Mouse (Mus musculus): ENCODE results near the gene Zfp937. TPM values are rescaled to one million over a fixed set of nuclear protein-coding genes. Genes with fewer than 3 reads are reported as not detected.
A peak's percentile ranks its signal among the peaks of the same experiment; 100 is the strongest.
"Not testable (repeated sequence)": the region's sequence is repeated elsewhere in the genome, so short reads cannot be mapped to it uniquely, and the experiment has no call there.

The Zfp937 gene
- 10.1 and 10.3 TPM in 2 replicates for polyA plus RNA-seq (2015; fragmentation: Nextera tagmentation; extraction: Ambion mirVana)

DNA sequence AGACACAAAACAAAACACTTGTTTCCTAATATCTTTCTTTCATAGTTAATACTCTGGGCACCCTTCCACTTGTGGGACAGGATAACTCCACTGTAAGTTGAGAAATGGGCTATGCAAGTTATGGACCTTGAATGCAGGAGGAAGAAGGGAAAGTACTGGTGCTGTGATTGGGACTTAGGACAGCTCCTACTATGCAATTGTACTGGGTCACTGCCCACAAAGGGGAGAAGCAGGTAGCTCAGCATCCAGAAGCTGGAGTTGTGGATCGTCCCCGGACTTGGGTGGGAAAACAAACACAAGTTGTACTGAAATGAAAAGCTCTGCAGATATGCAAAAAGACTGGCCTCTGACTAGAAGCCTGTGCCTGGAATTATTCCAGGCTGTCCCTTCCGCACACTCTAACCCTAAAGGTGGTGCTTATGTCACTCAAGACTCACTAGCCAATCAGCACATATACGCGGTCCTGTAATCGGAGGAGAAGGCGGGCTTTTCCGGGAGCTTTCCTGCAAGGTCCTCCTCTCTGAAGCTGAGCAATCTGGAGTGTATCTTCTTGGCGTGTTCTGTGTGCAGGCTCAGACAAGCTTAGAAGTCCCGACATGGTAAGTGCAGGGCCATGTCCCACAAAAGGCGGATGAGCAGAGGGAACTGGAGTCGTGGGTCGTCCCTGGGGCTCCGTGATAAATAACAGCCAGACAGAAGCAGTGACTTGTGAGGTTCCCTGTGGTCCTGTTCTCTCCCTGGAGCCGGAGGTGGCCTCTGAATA, at the start of gene Zfp937:
Gene Zfp937 (plus strand): TSS at position 474 of the 763 bp plus-strand sequence.
- H3K27ac ChIP-seq; H3K4me1 ChIP-seq; H3K27me3 ChIP-seq; H3K36me3 ChIP-seq (ENCODE audit: poor library complexity, severe bottlenecking); H3K9me3 ChIP-seq (replicated peaks): not testable (repeated sequence)
- Histone ChIP-seq H3K4me3 (peak within 1 kb of the TSS; percentile 41), H3K4me2 (peak within 1 kb of the TSS; percentile 57), H3K9ac (peak within 1 kb of the TSS; percentile 59)
- ATAC-seq: peak; percentile 100
- 4% methylated on average over 15 of the region's 15 CpGs for WGBS

DNA sequence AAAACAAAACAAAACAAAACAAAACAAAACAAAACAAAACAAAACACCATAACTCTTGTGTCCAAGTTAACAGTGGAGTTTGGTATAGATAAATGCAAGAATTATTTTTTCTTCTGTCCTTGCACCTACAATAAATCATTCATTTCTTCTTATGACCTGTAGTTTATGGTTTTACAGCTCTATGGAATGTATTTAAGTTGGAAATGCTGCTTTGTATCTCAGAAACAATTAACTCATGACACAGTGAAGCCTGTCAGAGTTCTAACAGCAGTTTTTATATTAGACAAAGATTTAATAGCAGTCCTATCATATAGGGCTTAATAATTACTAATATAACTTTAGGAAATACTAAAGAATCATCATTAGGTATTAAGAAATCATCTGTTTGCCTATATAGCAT, 44.0 kb upstream of the Zfp937 start:
- Histone ChIP-seq H3K27ac (no peak overlapping the region), H3K36me3 (ENCODE audit: poor library complexity, severe bottlenecking) (no peaks in the 10 kb centered on the region), H3K4me3 (no peak overlapping the region), H3K9me3 (replicated peaks) (peaks cover 13% of the 10 kb centered on the region; the same call in 1 of the 2 replicates), H3K4me2 (no peak overlapping the region), H3K4me1 (no peaks in the 10 kb centered on the region), H3K9ac (no peak overlapping the region), H3K27me3 (no peaks in the 10 kb centered on the region)
- ATAC-seq: no peak

DNA sequence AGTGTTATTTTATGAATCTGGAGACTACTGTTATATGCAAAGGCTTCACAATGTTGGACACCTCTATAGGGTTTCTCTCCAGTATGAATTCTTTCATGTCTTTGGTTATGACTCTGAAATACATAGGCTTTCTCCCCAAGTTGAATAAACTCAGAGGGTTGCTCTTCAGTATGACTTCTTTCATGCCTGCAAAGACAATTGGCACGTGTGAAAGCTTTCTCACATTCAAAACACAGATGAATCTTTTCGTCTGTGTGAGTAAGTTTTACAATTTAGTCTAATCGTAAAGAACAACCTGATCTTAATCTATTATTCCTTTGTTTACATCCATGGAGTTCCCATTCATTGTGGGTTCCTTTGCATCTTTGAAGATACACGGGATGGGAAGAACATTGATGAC, 38.3 kb upstream of the Zfp937 start, which contains the start of gene Gm10770:
Gene Gm10770 (minus strand): TSS at position 101 of the 400 bp plus-strand sequence.
- H3K4me1 ChIP-seq; H3K9ac ChIP-seq; H3K27me3 ChIP-seq; H3K4me3 ChIP-seq; H3K36me3 ChIP-seq (ENCODE audit: poor library complexity, severe bottlenecking); H3K4me2 ChIP-seq; H3K27ac ChIP-seq; ATAC-seq: not testable (repeated sequence)
- H3K9me3 ChIP-seq (replicated peaks): peaks cover 13% of the 10 kb centered on the region; the same call in 1 of the 2 replicates
- 80% methylated on average over 4 of the region's 4 CpGs for WGBS

DNA sequence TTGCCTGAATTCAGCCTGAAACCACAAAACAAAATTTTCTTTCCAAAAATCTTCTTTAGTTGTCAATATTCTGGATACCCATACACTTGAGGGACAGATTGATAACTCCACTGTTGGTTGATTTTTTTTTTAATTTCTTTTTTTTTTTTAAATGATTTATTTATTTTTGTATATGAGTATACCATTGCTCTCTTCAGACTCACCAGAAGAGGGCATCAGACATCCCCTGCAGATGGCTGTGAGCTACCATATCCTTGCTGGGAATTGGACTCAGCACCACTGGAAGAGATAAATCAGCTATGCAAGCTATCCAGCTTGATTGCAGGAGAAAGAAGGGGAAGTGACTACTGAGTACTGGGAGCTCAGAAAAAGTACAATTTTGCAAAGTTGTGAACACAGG, 36.8 kb upstream of the Zfp937 start:
- H3K4me1 ChIP-seq; H3K27ac ChIP-seq; ATAC-seq; H3K4me3 ChIP-seq; H3K36me3 ChIP-seq (ENCODE audit: poor library complexity, severe bottlenecking); H3K9ac ChIP-seq; H3K4me2 ChIP-seq; H3K27me3 ChIP-seq: not testable (repeated sequence)
- peaks cover 13% of the 10 kb centered on the region; the same call in 1 of the 2 replicates for H3K9me3 ChIP-seq (replicated peaks)

DNA sequence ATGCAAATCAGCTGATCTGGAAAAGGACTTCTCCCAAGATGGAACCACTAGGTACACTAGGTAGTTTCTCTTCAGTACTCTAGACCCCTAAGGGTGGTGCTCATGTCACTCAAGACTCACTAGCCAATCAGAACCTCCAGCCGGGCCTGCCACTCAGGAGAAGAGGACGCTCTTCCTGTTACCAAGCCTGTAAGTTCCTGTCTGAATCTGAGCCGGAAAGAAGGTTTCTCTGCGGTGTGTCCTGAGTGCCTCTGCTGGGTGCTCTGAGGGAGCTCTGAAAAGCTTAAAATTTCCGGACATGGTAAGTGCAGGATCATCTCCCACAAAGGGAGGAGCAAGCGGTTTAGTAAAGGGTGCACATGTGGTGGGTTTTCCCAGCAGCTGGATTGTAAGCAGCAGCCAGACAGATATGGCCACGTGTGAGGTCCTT, 36.3 kb upstream of the Zfp937 start, which contains the start of gene Gm14139:
Gene Gm14139 (plus strand): TSS at position 186 of the 430 bp plus-strand sequence.
- WGBS: 81% methylated on average over 7 of the region's 7 CpGs
- ATAC-seq: not testable (repeated sequence)

DNA sequence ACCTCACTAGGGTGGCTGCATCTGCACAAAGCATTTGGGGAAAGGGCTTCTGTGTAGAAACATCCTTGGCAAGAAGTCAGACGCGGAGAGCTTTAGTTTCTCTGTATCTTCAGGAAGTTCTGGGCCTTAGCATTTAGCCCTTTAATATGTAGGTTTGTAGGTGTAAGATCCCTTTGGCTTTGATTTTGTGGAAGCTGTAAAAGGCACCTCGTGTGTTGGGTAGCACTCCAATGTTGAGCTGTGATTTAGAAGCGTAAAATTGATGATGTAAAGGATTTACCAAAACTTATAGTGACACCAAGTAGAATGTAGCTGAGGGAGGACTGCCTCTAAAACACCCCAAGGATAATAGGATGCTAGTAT, 471 bp downstream of the Zfp937 start:
- ATAC-seq: peak; percentile 17
- peak overlapping the region; percentile 59 for H3K9ac ChIP-seq
- not testable (repeated sequence) for H3K27me3 ChIP-seq; H3K9me3 ChIP-seq (replicated peaks); H3K27ac ChIP-seq; H3K4me1 ChIP-seq; H3K36me3 ChIP-seq (ENCODE audit: poor library complexity, severe bottlenecking)
- peak overlapping the region; percentile 57 for H3K4me2 ChIP-seq
- peak overlapping the region; percentile 41 for H3K4me3 ChIP-seq
- 26% methylated on average over 3 of the region's 4 CpGs for WGBS

More for the DNA sequence above, 36.3 kb upstream of the Zfp937 start, which contains the start of gene Gm14139:
- H3K9me3 ChIP-seq (replicated peaks): peaks cover 13% of the 10 kb centered on the region; the same call in 1 of the 2 replicates
- not testable (repeated sequence) for H3K27ac ChIP-seq; H3K9ac ChIP-seq; H3K4me2 ChIP-seq; H3K4me1 ChIP-seq; H3K36me3 ChIP-seq (ENCODE audit: poor library complexity, severe bottlenecking); H3K4me3 ChIP-seq; H3K27me3 ChIP-seq

DNA sequence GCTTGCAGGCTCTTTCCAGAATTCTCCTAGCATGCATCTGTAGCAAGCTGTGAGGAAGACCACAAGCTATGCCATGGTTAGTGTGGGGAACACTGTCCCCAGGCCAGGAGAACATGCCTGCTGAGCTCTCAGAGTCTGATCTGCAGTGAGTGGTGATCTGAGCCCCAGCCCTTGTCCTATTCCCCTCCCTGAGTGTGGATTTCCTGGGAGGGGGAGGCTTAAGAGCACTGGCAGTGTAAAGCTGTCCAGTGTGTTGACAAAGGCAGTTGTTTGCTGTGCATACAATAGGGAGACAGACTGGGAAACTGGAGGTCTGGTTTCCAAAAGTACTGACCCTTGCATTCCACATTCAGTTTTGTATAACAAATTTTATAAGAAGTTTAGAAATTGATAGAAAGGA, 5.4 kb downstream of the Zfp937 start:
- H3K4me1 ChIP-seq; H3K9ac ChIP-seq; H3K4me2 ChIP-seq; ATAC-seq; H3K36me3 ChIP-seq (ENCODE audit: poor library complexity, severe bottlenecking); H3K27me3 ChIP-seq; H3K4me3 ChIP-seq; H3K9me3 ChIP-seq (replicated peaks); H3K27ac ChIP-seq: not testable (repeated sequence)

DNA sequence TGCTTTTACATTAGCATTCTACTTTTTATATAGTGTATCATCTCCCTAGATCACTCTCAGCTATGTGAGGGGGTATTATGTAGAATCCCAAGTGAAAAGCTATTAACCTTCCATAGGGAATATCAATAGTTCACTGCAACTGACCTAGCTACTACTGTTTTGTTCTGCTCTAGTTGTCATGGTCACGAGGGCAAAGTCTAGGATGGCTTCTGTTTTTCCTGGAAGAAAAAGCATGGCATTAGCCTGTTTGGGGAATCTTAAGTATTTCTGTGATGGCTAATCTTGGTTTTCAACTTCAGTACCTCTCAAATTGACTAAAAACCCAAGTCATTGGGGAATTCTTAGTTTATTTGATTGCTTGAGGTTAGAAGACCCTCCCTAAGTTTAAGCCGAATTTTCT, 25.3 kb downstream of the Zfp937 start:
- no peak for ATAC-seq
- H3K27me3 ChIP-seq: no peaks in the 10 kb centered on the region
- H3K9ac ChIP-seq: no peak overlapping the region
- no peak overlapping the region for H3K27ac ChIP-seq
- H3K4me3 ChIP-seq: no peak overlapping the region
- peaks cover 29% of the 10 kb centered on the region for H3K36me3 ChIP-seq (ENCODE audit: poor library complexity, severe bottlenecking)
- H3K9me3 ChIP-seq (replicated peaks): peaks cover 28% of the 10 kb centered on the region
- no peaks in the 10 kb centered on the region for H3K4me1 ChIP-seq
- no peak overlapping the region for H3K4me2 ChIP-seq
- WGBS: 90% methylated on average over 2 of the region's 2 CpGs

DNA sequence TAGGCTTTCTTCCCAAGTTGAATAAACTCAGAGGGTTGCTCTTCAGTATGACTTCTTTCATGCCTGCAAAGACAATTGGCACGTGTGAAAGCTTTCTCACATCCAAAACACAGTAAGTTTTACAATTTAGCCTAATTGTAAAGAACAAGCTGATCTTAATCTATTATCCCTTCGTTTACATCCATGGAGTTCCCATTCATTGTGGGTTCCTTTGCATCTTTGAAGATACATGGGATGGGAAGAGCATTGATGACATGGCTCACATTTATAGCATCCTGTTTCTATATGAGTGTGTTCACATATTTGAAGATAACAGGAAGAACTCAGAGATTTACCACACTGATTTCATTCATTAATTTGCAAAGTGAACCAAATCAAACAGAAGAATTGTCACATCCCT, 37.6 kb downstream of the Zfp937 start, which contains the start of gene Gm21994:
Gene Gm21994 (minus strand): TSS at position 101 of the 400 bp plus-strand sequence.
- H3K4me3 ChIP-seq; ATAC-seq; H3K9ac ChIP-seq; H3K36me3 ChIP-seq (ENCODE audit: poor library complexity, severe bottlenecking); H3K9me3 ChIP-seq (replicated peaks); H3K4me1 ChIP-seq; H3K4me2 ChIP-seq; H3K27me3 ChIP-seq; H3K27ac ChIP-seq: not testable (repeated sequence)
- WGBS: 61% methylated on average over 2 of the region's 2 CpGs

DNA sequence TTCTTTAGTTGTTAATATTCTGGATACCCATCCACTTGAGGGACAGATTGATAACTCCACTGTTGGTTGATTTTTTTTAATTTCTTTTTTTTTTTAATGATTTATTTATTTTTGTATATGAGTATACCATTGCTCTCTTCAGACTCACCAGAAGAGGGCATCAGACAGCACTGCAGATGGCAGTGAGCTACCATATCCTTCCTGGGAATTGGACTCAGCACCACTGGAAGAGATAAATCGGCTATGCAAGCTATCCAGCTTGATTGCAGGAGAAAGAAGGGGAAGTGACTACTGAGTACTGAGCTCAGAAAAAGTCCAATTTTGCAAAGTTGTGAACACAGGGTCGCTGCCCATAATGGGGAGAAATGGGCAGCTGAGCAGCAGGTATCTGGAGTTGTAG, 39.0 kb downstream of the Zfp937 start:
- not testable (repeated sequence) for H3K4me2 ChIP-seq; H3K4me1 ChIP-seq; H3K27me3 ChIP-seq; H3K36me3 ChIP-seq (ENCODE audit: poor library complexity, severe bottlenecking); H3K9me3 ChIP-seq (replicated peaks); H3K4me3 ChIP-seq; H3K9ac ChIP-seq; H3K27ac ChIP-seq; ATAC-seq
- WGBS: 63% methylated on average over 2 of the region's 2 CpGs

DNA sequence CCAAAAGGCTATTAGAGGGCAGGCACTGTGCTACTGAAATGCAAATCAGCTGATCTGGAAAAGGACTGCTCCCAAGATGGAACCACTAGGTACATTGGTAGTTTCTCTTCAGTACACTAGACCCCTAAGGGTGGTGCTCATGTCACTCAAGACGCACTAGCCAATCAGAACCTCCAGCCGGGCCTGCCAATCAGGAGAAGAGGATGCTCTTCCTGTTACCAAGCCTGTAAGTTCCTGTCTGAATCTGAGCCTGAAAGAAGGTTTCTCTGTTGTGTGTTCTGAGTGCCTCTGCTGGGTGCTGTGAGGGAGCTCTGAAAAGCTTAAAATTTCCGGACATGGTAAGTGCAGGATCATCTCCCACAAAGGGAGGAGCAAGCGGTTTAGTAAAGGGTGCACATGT, 39.4 kb downstream of the Zfp937 start, which contains the start of gene Gm14124:
Gene Gm14124 (plus strand): TSS at position 227 of the 400 bp plus-strand sequence.
- not testable (repeated sequence) for H3K4me1 ChIP-seq; H3K36me3 ChIP-seq (ENCODE audit: poor library complexity, severe bottlenecking); H3K9me3 ChIP-seq (replicated peaks); H3K27me3 ChIP-seq; ATAC-seq; H3K4me2 ChIP-seq; H3K9ac ChIP-seq; H3K4me3 ChIP-seq; H3K27ac ChIP-seq
- WGBS: 83% methylated on average over 4 of the region's 4 CpGs

Measured in forebrain, embryonic 13.5 days (tissue).